ENCODE assay signal across 16 mouse cellular contexts in the genomic region with DNA sequence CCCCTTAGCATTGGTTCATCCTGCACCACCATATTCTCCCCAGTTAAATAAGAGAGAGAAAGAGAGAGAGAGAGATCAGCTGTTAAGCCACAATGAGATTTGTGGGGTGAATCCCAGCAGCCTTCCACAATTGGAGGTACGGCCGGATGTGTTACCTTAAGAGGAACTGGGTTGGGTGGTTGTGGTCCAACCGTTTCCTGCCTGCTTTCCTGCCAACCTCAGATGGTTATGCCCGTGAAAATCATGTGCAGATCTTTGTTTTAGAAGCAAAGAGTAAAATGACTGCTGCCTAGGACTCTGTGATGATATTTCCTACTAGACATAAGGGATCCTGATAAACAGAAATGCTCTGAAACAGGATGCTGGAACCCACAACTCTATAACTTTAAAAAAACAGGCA. TPM values are rescaled to one million over a fixed set of nuclear protein-coding genes. Genes with fewer than 3 reads are reported as not detected.
DNase-seq lines count a peak whose midpoint lies in the region; ATAC-seq and TF ChIP-seq lines count a peak whose summit lies in the region.
"Had no signal": no experiment of that assay in that cellular context is flagged by ENCODE, and none has a peak within 500 bp of the region (broad histone marks: within the 10 kb centered on the region; RNA-seq: fewer than 3 reads in every experiment).

No protein-coding gene starts in this region.

- peak; percentile 19 for DNase-seq in lung, postnatal 36 days
- no peak for DNase-seq in lung, postnatal 25 days (ENCODE audit: low spot score)
- peak; percentile 85 for DNase-seq in T-cell, adult 2 months (ENCODE audit: low spot score)
- peak; percentile 73 to 79 for DNase-seq in thymus, postnatal 10 days (ENCODE audit: low spot score in 2 of 2)
- no peak for DNase-seq in lung, postnatal 0 days (ENCODE audit: low spot score)
- no peak for DNase-seq in adrenal gland, postnatal 10 days
- DNase-seq: adrenal gland, postnatal 25 days; cerebellum, adult 18-20 months; embryo, embryonic 11 days; heart, postnatal 14 days; kidney, postnatal 14 days; lung, postnatal 10 days had no signal

- no peak overlapping the region for H3K4me2 ChIP-seq in lung, postnatal 0 days (replicated peaks; ENCODE audit: low read depth, low read length)
- H3K4me2 ChIP-seq: limb, embryonic 15.5 days had no signal

- no peaks in the 10 kb centered on the region for H3K9me3 ChIP-seq in lung, postnatal 0 days (ENCODE audit: low read length)
- H3K9me3 ChIP-seq: limb, embryonic 15.5 days had no signal

- H3K27ac ChIP-seq in lung, postnatal 0 days (ENCODE audit: low read length): no peak overlapping the region
- H3K27ac ChIP-seq: limb, embryonic 15.5 days had no signal

- WGBS in lung, postnatal 0 days: 58% methylated on average over 4 of the region's 4 CpGs

- no peaks in the 10 kb centered on the region for H3K36me3 ChIP-seq in lung, postnatal 0 days (ENCODE audit: insufficient read depth, low read length)

- no peak for TF ChIP-seq EP300 in lung, postnatal 0 days (IDR thresholded peaks at IDR 0.05)

- no peaks in the 10 kb centered on the region for H3K27me3 ChIP-seq in lung, postnatal 0 days (replicated peaks; ENCODE audit: insufficient read depth, low read length)
- H3K27me3 ChIP-seq: limb, embryonic 15.5 days had no signal

- H3K4me1 ChIP-seq in lung, postnatal 0 days (ENCODE audit: insufficient read depth, low read depth, low read length): 0 out of 2 replicates have a peak, but pooled peaks cover 5% of the 10 kb centered on the region

- no peak for TF ChIP-seq CTCF in lung, postnatal 0 days (IDR thresholded peaks at IDR 0.05)

- no peak overlapping the region for H3K4me3 ChIP-seq in lung, postnatal 0 days (ENCODE audit: low read depth, low read length)
- H3K4me3 ChIP-seq: limb, embryonic 15.5 days; myocyte had no signal

- ATAC-seq in megakaryocyte progenitor cell, adult 5-6 weeks (replicated peaks; ENCODE audit: poor library complexity): peak; percentile 83
- ATAC-seq in cerebellum, adult (ENCODE audit: insufficient number of reproducible peaks, low FRiP score, low TSS enrichment): no peak
- ATAC-seq in lung, postnatal 0 days: no peak

- H3K9ac ChIP-seq in lung, postnatal 0 days (replicated peaks; ENCODE audit: low read depth): no peak overlapping the region
- H3K9ac ChIP-seq: limb, embryonic 15.5 days had no signal

RNA-seq across cellular contexts. Expression of gene Coro7, which starts 5.5 kb away (rescaled TPM):
- total RNA-seq in megakaryocyte progenitor cell, adult 5-6 weeks (2015): 62.1 and 67.0 TPM in 2 replicates
- 34.1 and 40.2 TPM in 2 replicates for total RNA-seq in megakaryocyte progenitor cell, adult 5-6 weeks (2017)
- polyA plus RNA-seq in lung, postnatal 0 days (2015; fragmentation: Nextera tagmentation; extraction: Ambion mirVana): 8.7 and 9.0 TPM in 2 replicates
- 10 to 100 TPM; 27.9 to 38.7 TPM for total RNA-seq in adrenal gland, postnatal 10 days (2021)

RNA-seq across cellular contexts. Expression of gene Dnaja3, which starts 34.3 kb away (rescaled TPM):
- total RNA-seq in megakaryocyte progenitor cell, adult 5-6 weeks (2015): 24.6 and 26.3 TPM in 2 replicates
- 59.5 and 71.1 TPM in 2 replicates for total RNA-seq in megakaryocyte progenitor cell, adult 5-6 weeks (2017)
- 37.8 and 38.9 TPM in 2 replicates for polyA plus RNA-seq in lung, postnatal 0 days (2015; fragmentation: Nextera tagmentation; extraction: Ambion mirVana)
- 100 to 1,000 TPM; 161 to 167 TPM for total RNA-seq in adrenal gland, postnatal 10 days (2021)

RNA-seq across cellular contexts. Expression of gene Vasn, which starts 34.4 kb away (rescaled TPM):
- 0.07 and 0.49 TPM in 2 replicates for total RNA-seq in megakaryocyte progenitor cell, adult 5-6 weeks (2015)
- 0.17 and 0.34 TPM in 2 replicates for total RNA-seq in megakaryocyte progenitor cell, adult 5-6 weeks (2017)
- 17.4 and 18.0 TPM in 2 replicates for polyA plus RNA-seq in lung, postnatal 0 days (2015; fragmentation: Nextera tagmentation; extraction: Ambion mirVana)
- 10 to 100 TPM; 10.0 to 14.7 TPM for total RNA-seq in adrenal gland, postnatal 10 days (2021)

RNA-seq across cellular contexts. Expression of gene Nmral1, which starts 45.1 kb away (rescaled TPM):
- total RNA-seq in megakaryocyte progenitor cell, adult 5-6 weeks (2015): 61.8 and 64.7 TPM in 2 replicates
- 65.5 and 70.5 TPM in 2 replicates for total RNA-seq in megakaryocyte progenitor cell, adult 5-6 weeks (2017)
- 6.0 and 7.1 TPM in 2 replicates for polyA plus RNA-seq in lung, postnatal 0 days (2015; fragmentation: Nextera tagmentation; extraction: Ambion mirVana)
- total RNA-seq in adrenal gland, postnatal 10 days (2021): 10 to 100 TPM; 11.6 to 14.4 TPM

RNA-seq across cellular contexts. Expression of gene Pam16, which starts 49.3 kb away (rescaled TPM):
- total RNA-seq in megakaryocyte progenitor cell, adult 5-6 weeks (2015): 74.0 and 86.1 TPM in 2 replicates
- 19.1 and 35.2 TPM in 2 replicates for total RNA-seq in megakaryocyte progenitor cell, adult 5-6 weeks (2017)
- polyA plus RNA-seq in lung, postnatal 0 days (2015; fragmentation: Nextera tagmentation; extraction: Ambion mirVana): 76.2 and 78.4 TPM in 2 replicates
- total RNA-seq in adrenal gland, postnatal 10 days (2021): 100 to 1,000 TPM; 115 to 116 TPM

Comparison
In these comparisons a context has a peak if more than half of its experiments do, and no peak if none do; other contexts are left out.
1. DNase-seq: peak in lung, postnatal 36 days (single experiment), T-cell, adult 2 months (single experiment) and thymus, postnatal 10 days (2 of 2); none in lung, postnatal 25 days (single experiment), lung, postnatal 0 days (single experiment) and adrenal gland, postnatal 10 days (single experiment).
2. RNA of gene Vasn, which starts 34.4 kb away (total RNA-seq): 10.0 to 14.7 TPM in adrenal gland, postnatal 10 days; 0.07 to 0.49 TPM in megakaryocyte progenitor cell, adult 5-6 weeks; every median in the first group is over 4 times any median in the second.